Mouse (Mus musculus) CH12.LX (cell line): ENCODE measurements around the gene Ldb3. TPM values are rescaled to one million over a fixed set of nuclear protein-coding genes. Genes with fewer than 3 reads are reported as not detected.

Experiments used
- DNase-seq: peaks from one replicate; pipeline ENCODE4 v3.0.0-alpha.2; 2013; ENCODE audit errors: extremely low read depth
- H3K27ac ChIP-seq: 2 replicates; pipeline ENCODE4 v1.5.1; 2012; ENCODE audit warnings: low read depth, mild to moderate bottlenecking, control low read depth, moderate library complexity; ENCODE audit not compliant: insufficient read depth
- H3K27me3 ChIP-seq: replicated peaks from 2 replicates; pipeline ENCODE3; 2012; ENCODE audit warnings: inconsistent platforms
- H3K36me3 ChIP-seq, 2 experiments: replicated peaks in 1 of 2; 2 replicates each; pipeline versions ENCODE3 to v1.6.1; 2012; ENCODE audit warnings: inconsistent platforms in 1 of 2, low read length in 1 of 2, mild to moderate bottlenecking in 1 of 2, mixed read lengths in 1 of 2, moderate library complexity in 1 of 2; ENCODE audit not compliant: control insufficient read depth in 1 of 2, insufficient read depth in 1 of 2
- H3K4me1 ChIP-seq, 2 experiments: 2 replicates each; pipeline ENCODE4 v1.6.1; 2012; ENCODE audit warnings: inconsistent platforms in 1 of 2, moderate library complexity in 1 of 2; ENCODE audit not compliant: insufficient read depth in 2 of 2, control insufficient read depth in 1 of 2
- H3K4me2 ChIP-seq: 2 replicates; pipeline ENCODE4 v1.6.1; 2012; ENCODE audit warnings: low read depth, mild to moderate bottlenecking, control low read depth; ENCODE audit not compliant: poor library complexity, insufficient read depth, severe bottlenecking
- H3K4me3 ChIP-seq, 3 experiments: fragments of 150-350 bp in 1 of 3; sonication (generic) in 1 of 3; replicated peaks in 1 of 3; 2 replicates each; pipeline versions ENCODE3 to v1.5.1; 2011 to 2012; ENCODE audit warnings: low read depth in 2 of 3, low read length in 2 of 3, mild to moderate bottlenecking in 2 of 3, moderate library complexity in 2 of 3, control low read depth in 1 of 3, improper control_type of control experiment in 1 of 3, inconsistent platforms in 1 of 3, mixed read lengths in 1 of 3; ENCODE audit not compliant: poor library complexity in 1 of 3
- H3K79me2 ChIP-seq: replicated peaks from 2 replicates; pipeline ENCODE4 v1.6.1; 2012; ENCODE audit warnings: mild to moderate bottlenecking, moderate library complexity; ENCODE audit not compliant: control insufficient read depth, poor library complexity, insufficient read depth, severe bottlenecking; ENCODE audit errors: extremely low read depth
- H3K9ac ChIP-seq: 2 replicates; pipeline ENCODE4 v1.6.1; 2012; ENCODE audit warnings: low read depth, mild to moderate bottlenecking, control low read depth, moderate library complexity; ENCODE audit not compliant: insufficient read depth
- H3K9me3 ChIP-seq: replicated peaks from 2 replicates; pipeline ENCODE3; 2012; ENCODE audit warnings: low read length, inconsistent platforms, mixed read lengths
- CHD1 ChIP-seq: IDR thresholded peaks from 2 replicates; pipeline ENCODE4 v1.6.1; 2012; ENCODE audit warnings: low read depth, low read length, improper control_type of control experiment, inconsistent platforms
- ELF1 ChIP-seq: IDR thresholded peaks from 2 replicates; pipeline ENCODE4 v1.6.1; 2014; ENCODE audit warnings: low read depth, mild to moderate bottlenecking, inconsistent platforms, low read length, improper control_type of control experiment
- EP300 ChIP-seq: IDR thresholded peaks from 2 replicates; pipeline ENCODE4 v1.6.1; 2011; ENCODE audit warnings: low read length, improper control_type of control experiment
- ETS1 ChIP-seq: conservative IDR thresholded peaks from 2 replicates; pipeline ENCODE4 v1.6.1; 2012; ENCODE audit warnings: low read depth, mild to moderate bottlenecking, inconsistent platforms, low read length, improper control_type of control experiment, moderate library complexity
- IRF4 ChIP-seq: IDR thresholded peaks from 2 replicates; pipeline ENCODE4 v1.6.1; 2014; ENCODE audit warnings: low read depth, mild to moderate bottlenecking, inconsistent platforms, low read length, improper control_type of control experiment
- MEF2A ChIP-seq: IDR thresholded peaks from 2 replicates; pipeline ENCODE4 v1.6.1; 2014; ENCODE audit warnings: low read depth, mild to moderate bottlenecking, inconsistent platforms, low read length, improper control_type of control experiment, borderline replicate concordance
- PAX5 ChIP-seq: IDR thresholded peaks from 2 replicates; pipeline ENCODE4 v1.6.1; 2012; ENCODE audit warnings: low read length, inconsistent platforms, mixed read lengths
- POLR2A ChIP-seq: IDR thresholded peaks from 2 replicates; pipeline ENCODE4 v1.6.1; 2011; ENCODE audit warnings: low read depth, mild to moderate bottlenecking, improper control_type of control experiment, low read length
- RAD21 ChIP-seq: IDR thresholded peaks from 2 replicates; pipeline ENCODE4 v1.6.1; 2011; ENCODE audit warnings: low read depth, mild to moderate bottlenecking, low read length, improper control_type of control experiment, moderate library complexity
- SIN3A ChIP-seq: IDR thresholded peaks from 2 replicates; pipeline ENCODE4 v1.6.1; 2012; ENCODE audit warnings: low read length, improper control_type of control experiment, inconsistent platforms
- TCF12 ChIP-seq: IDR thresholded peaks from 2 replicates; pipeline ENCODE4 v1.6.1; 2014; ENCODE audit warnings: low read depth, mild to moderate bottlenecking, inconsistent platforms, low read length, improper control_type of control experiment
- USF2 ChIP-seq: conservative IDR thresholded peaks from 2 replicates; pipeline ENCODE4 v1.6.1; 2011; ENCODE audit warnings: low read depth, low read length, improper control_type of control experiment
- ZC3H11A ChIP-seq: IDR thresholded peaks from 2 replicates; pipeline ENCODE4 v1.6.1; 2012; ENCODE audit warnings: low read depth, mild to moderate bottlenecking, inconsistent platforms, low read length, improper control_type of control experiment
- ZKSCAN1 ChIP-seq: IDR thresholded peaks from 2 replicates; pipeline ENCODE4 v1.6.1; 2012; ENCODE audit warnings: low read depth, inconsistent platforms, low read length, improper control_type of control experiment, borderline replicate concordance
- ZMIZ1 ChIP-seq: IDR thresholded peaks from 2 replicates; pipeline ENCODE4 v1.6.1; 2012; ENCODE audit warnings: low read depth, mild to moderate bottlenecking, inconsistent platforms, low read length, improper control_type of control experiment
- dilution Hi-C: fragments of 300-500 bp; cut with MboI; formaldehyde crosslinking; loops from 2 replicates; pipeline ENCODE4 v1.14.3; 2020; ENCODE audit warnings: low sequenced_read_pairs; ENCODE audit not compliant: extremely low pct_unique_long_range_greater_than_20kb, extremely low pct_ligation_motif_present
- in situ Hi-C: fragments of 300-500 bp; cut with MboI; formaldehyde crosslinking; loops from 3 replicates; pipeline ENCODE4 v1.14.3; 2019; ENCODE audit warnings: low sequenced_read_pairs, low pct_ligation_motif_present, low pct_unique_long_range_greater_than_20kb, mixed read lengths
- polyA plus RNA-seq: library from polyadenylated mRNA; unstranded; fragments of >175 nt; gene quantifications from 2 replicates; pipeline ENCODE4 v1.2.1, GENCODE M21; 2012; ENCODE audit warnings: low read depth; ENCODE audit not compliant: insufficient read length
- total RNA-seq, 2 experiments: library from RNA; depleted of rRNA; stranded (reverse); fragments of 300-350 nt in 1 of 2; fragments of >200 nt in 1 of 2; gene quantifications; 2 replicates each; pipeline ENCODE4 v1.2.3; 2012 to 2014

Gene Ldb3
- total and polyA plus RNA-seq, 3 experiments, result 0.08 TPM; not detected in 2

- dilution Hi-C loops, result no loop called here
- no peak overlapping the region for H3K9ac ChIP-seq
- TF ChIP-seq ZC3H11A, result no peak
- TF ChIP-seq RAD21, result no peak
- TF ChIP-seq SIN3A, result peak; percentile 11; the same call in 1 of the 2 replicates
- TF ChIP-seq EP300, result no peak
- TF ChIP-seq, all 38 proteins: peak for 1
- DNase-seq, result no peak
- Histone ChIP-seq H3K36me3 (no peaks in the 10 kb centered on the region), H3K4me1 (peaks cover 9 to 39% of the 10 kb centered on the region in 2 experiments), H3K27me3 (no peaks in the 10 kb centered on the region), H3K9me3 (no peaks in the 10 kb centered on the region), H3K4me3 (no peak overlapping the region), H3K27ac (no peak overlapping the region), H3K79me2 (peaks cover 28% of the 10 kb centered on the region), H3K4me2 (no peak overlapping the region)
- in situ Hi-C loops, result loop anchor here (5.0 kb wide), 1 partner anchor 43 kb away; no protein-coding TSS in a partner anchor
Observed at GRCm38 (mm10) chr14:34504377-34504776, 84.1 kb downstream of the Ldb3 start.

- no peaks in the 10 kb centered on the region for H3K27me3 ChIP-seq
- in situ Hi-C loops, result loop anchor here (5.0 kb wide), 1 partner anchor 44 kb away; no protein-coding TSS in a partner anchor
- dilution Hi-C loops, result no loop called here
Observed at GRCm38 (mm10) chr14:34503759-34504158, 84.7 kb downstream of the Ldb3 start.

GRCm38 (mm10) chr14:34503325-34503647 is 85.2 kb downstream of the Ldb3 start, which contains the start of gene Bmpr1a:
Bmpr1a (minus strand) TSS chr14:34503341.
- H3K4me3 ChIP-seq, result peak within 1 kb of the TSS; percentile 87 to 93 (median 92)
- H3K27me3 ChIP-seq, result no peaks in the 10 kb centered on the region
- TF ChIP-seq PAX5 (no peak), CHD1 (peak; percentile 87; the same call in 1 of the 2 replicates), EP300 (0 out of 2 replicates have a peak, but pooled peaks have one; percentile 6), MEF2A (0 out of 2 replicates have a peak, but pooled peaks have one; percentile 60)

More at GRCm38 (mm10) chr14:34503759-34504158, 84.7 kb downstream of the Ldb3 start:
- no peaks in the 10 kb centered on the region for H3K36me3 ChIP-seq
- no peaks in the 10 kb centered on the region for H3K9me3 ChIP-seq
- DNase-seq, result no peak
- H3K4me3 ChIP-seq, result peak overlapping the region in 2 of 3 experiments; percentile 84 to 93
- TF ChIP-seq ZKSCAN1 (no peak), IRF4 (no peak), ELF1 (no peak), TCF12 (no peak), ZMIZ1 (no peak), USF2 (no peak), ETS1 (no peak), POLR2A (no peak)
- peak overlapping the region; percentile 79 for H3K4me2 ChIP-seq
- H3K27ac ChIP-seq, result no peak overlapping the region
- peaks cover 34% of the 10 kb centered on the region for H3K79me2 ChIP-seq
- peak overlapping the region; percentile 82; the same call in 1 of the 2 replicates for H3K9ac ChIP-seq
- H3K4me1 ChIP-seq, result peaks cover 6 to 40% of the 10 kb centered on the region in 2 experiments

More at GRCm38 (mm10) chr14:34503325-34503647, 85.2 kb downstream of the Ldb3 start, which contains the start of gene Bmpr1a:
- H3K9me3 ChIP-seq, result no peaks in the 10 kb centered on the region
- peak within 1 kb of the TSS; percentile 84 for H3K9ac ChIP-seq
- H3K4me1 ChIP-seq, result peaks cover 3 to 40% of the 10 kb centered on the region in 2 experiments
- H3K79me2 ChIP-seq, result peaks cover 38% of the 10 kb centered on the region
- dilution Hi-C loops, result no loop called here
- H3K36me3 ChIP-seq, result no peaks in the 10 kb centered on the region
- DNase-seq, result no peak
- peak within 1 kb of the TSS; percentile 79 for H3K4me2 ChIP-seq
- H3K27ac ChIP-seq, result peak within 1 kb of the TSS; percentile 77
- in situ Hi-C loops, result loop anchor here (5.0 kb wide), 1 partner anchor 44 kb away; no protein-coding TSS in a partner anchor
